Mouse (Mus musculus): ENCODE results near the gene Fanci.

DNA sequence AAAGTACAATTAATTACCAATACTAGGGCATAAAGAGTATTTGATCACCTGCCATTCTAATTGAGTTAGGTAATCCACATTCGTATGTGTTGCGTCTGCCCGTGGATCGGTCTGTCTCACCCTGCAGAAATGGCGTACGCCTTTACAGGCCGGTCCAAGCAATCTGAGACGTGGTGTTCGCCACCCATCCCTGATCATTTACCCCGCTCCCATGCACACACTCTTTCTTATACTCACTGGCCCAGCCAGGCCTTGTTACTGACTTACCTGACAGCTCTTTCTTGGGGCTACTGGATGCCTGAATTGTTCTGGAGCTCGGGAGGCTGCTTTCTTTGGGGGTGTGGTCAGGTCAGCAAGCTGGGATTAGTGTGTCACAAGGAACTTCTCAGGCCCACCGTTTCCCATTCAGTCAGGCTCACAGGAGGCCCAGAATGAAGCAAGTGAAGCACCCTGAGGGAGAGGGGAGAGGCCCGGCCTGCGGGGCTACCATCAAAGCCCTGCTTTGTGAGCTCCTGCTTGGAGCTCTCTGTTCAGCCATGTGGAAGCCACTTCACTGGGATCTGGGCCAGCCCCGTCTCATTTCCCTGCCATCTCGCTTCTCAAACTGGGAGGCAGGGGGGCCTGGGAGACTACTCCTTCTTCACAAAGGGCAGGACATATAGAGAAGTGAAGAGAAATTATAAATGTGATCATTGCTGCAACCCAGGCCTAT is 5.2 kb upstream of the Fanci start, which contains the start of gene Rlbp1:
- TF ChIP-seq CTCF (IDR thresholded peaks at IDR 0.05; ENCODE audit: low read depth) = no peak
- no peak for TF ChIP-seq EP300 (optimal IDR thresholded peaks at IDR 0.05)
